Comparison of ENCODE assay signal across 26 mouse cellular contexts in genomic region chr6:133849359-133849758, GRCm38 (mm10). TPM values are rescaled to one million over a fixed set of nuclear protein-coding genes. Genes with fewer than 3 reads are reported as not detected.
A peak's percentile ranks its signal among the peaks of the same experiment; 100 is the strongest.
DNase-seq lines count a peak whose midpoint lies in the region; ATAC-seq and TF ChIP-seq lines count a peak whose summit lies in the region.
"Had no signal": no experiment of that assay in that cellular context is flagged by ENCODE, and none has a peak within 500 bp of the region (broad histone marks: within the 10 kb centered on the region; RNA-seq: fewer than 3 reads in every experiment).

No protein-coding gene starts in this region.

- DNase-seq in kidney, adult 2 months = peak; percentile 67
- DNase-seq in kidney, postnatal 4 days = no peak
- peak; percentile 64 for DNase-seq in kidney, adult 9 months
- DNase-seq in kidney, adult 18-20 months = no peak
- DNase-seq in kidney, postnatal 36 days = peak; percentile 25 to 47
- DNase-seq: adrenal gland, adult 8-10 months; adrenal gland, postnatal 14 days; adrenal gland, postnatal 36 days; B cell, adult 2 months; cerebellum, adult 11-12 months; cerebellum, adult 2 months; cerebellum, adult 9-10 months; cerebellum, postnatal 10 days; cerebellum, postnatal 25 days had no signal

- TF ChIP-seq POLR2A in kidney, adult 2 months (IDR thresholded peaks at IDR 0.05; ENCODE audit: low read depth, low read length) = no peak

- no peak for ATAC-seq in kidney, embryonic 16.5 days (ENCODE audit: low FRiP score, low TSS enrichment)
- ATAC-seq: activated CD4-positive, CD25-positive, alpha-beta regulatory T cell, adult 4 months; CD4-positive, CD25-positive, alpha-beta regulatory T cell, adult 4 months; forebrain, embryonic 13.5 days; forebrain, embryonic 15.5 days; Patski had no signal

- H3K9ac ChIP-seq in kidney, embryonic 16.5 days (replicated peaks; ENCODE audit: low read length) = no peak overlapping the region
- H3K9ac ChIP-seq: embryonic facial prominence, embryonic 12.5 days; forebrain, embryonic 13.5 days; forebrain, embryonic 15.5 days had no signal

- no peaks in the 10 kb centered on the region for H3K9me3 ChIP-seq in kidney, embryonic 16.5 days (ENCODE audit: low read length)
- H3K9me3 ChIP-seq: embryonic facial prominence, embryonic 10.5 days; embryonic facial prominence, embryonic 12.5 days; forebrain, embryonic 13.5 days; forebrain, embryonic 15.5 days; G1E had no signal

- 0 out of 2 replicates have a peak, but pooled peaks cover 3% of the 10 kb centered on the region for H3K4me1 ChIP-seq in kidney, adult 2 months (ENCODE audit: control insufficient read depth, insufficient read depth, low read length)
- H3K4me1 ChIP-seq in kidney, embryonic 16.5 days (ENCODE audit: insufficient read depth, low read length) = no peaks in the 10 kb centered on the region
- H3K4me1 ChIP-seq: embryonic facial prominence, embryonic 10.5 days; embryonic facial prominence, embryonic 12.5 days; forebrain, embryonic 13.5 days; forebrain, embryonic 15.5 days had no signal

- WGBS in kidney, adult 2 months = 58% methylated on average over 2 of the region's 2 CpGs
- WGBS in kidney, embryonic 16.5 days = 76% methylated on average over 2 of the region's 2 CpGs

- H3K4me3 ChIP-seq in kidney, adult 2 months (ENCODE audit: insufficient read depth, low read depth, low read length) = peak overlapping the region; percentile 24; the same call in 1 of the 2 replicates
- no peak overlapping the region for H3K4me3 ChIP-seq in kidney, embryonic 16.5 days (ENCODE audit: low read length)
- H3K4me3 ChIP-seq: embryonic facial prominence, embryonic 10.5 days; embryonic facial prominence, embryonic 12.5 days; forebrain, embryonic 13.5 days; forebrain, embryonic 15.5 days had no signal

- H3K4me2 ChIP-seq in kidney, embryonic 16.5 days (replicated peaks; ENCODE audit: low read depth, low read length) = no peak overlapping the region
- H3K4me2 ChIP-seq: embryonic facial prominence, embryonic 12.5 days; forebrain, embryonic 13.5 days; forebrain, embryonic 15.5 days had no signal

- no peaks in the 10 kb centered on the region for H3K27me3 ChIP-seq in kidney, adult 2 months (replicated peaks; ENCODE audit: control insufficient read depth, insufficient read depth, low read length)
- no peaks in the 10 kb centered on the region for H3K27me3 ChIP-seq in kidney, embryonic 16.5 days (ENCODE audit: insufficient read depth, low read length)
- H3K27me3 ChIP-seq: embryonic facial prominence, embryonic 12.5 days; forebrain, embryonic 13.5 days; forebrain, embryonic 15.5 days; Patski had no signal

- peak overlapping the region; percentile 71 for H3K27ac ChIP-seq in kidney, adult 2 months (ENCODE audit: insufficient read depth, low read depth, low read length)
- no peak overlapping the region for H3K27ac ChIP-seq in kidney, embryonic 16.5 days (ENCODE audit: low read length)
- H3K27ac ChIP-seq: embryonic facial prominence, embryonic 10.5 days; embryonic facial prominence, embryonic 12.5 days; forebrain, embryonic 13.5 days; forebrain, embryonic 15.5 days had no signal

- peaks cover 11% of the 10 kb centered on the region; the same call in 1 of the 2 replicates for H3K36me3 ChIP-seq in kidney, adult 2 months (ENCODE audit: control insufficient read depth, insufficient read depth, low read length)
- no peaks in the 10 kb centered on the region for H3K36me3 ChIP-seq in kidney, embryonic 16.5 days (ENCODE audit: insufficient read depth, low read length)
- H3K36me3 ChIP-seq: embryonic facial prominence, embryonic 10.5 days; embryonic facial prominence, embryonic 12.5 days; forebrain, embryonic 15.5 days; G1E had no signal

- no peak for TF ChIP-seq CTCF in kidney, adult 2 months (conservative IDR thresholded peaks at IDR 0.05; ENCODE audit: insufficient read depth, insufficient read length, low read depth, low read length)

RNA-seq across cellular contexts. Expression of gene Kap, which starts 4.2 kb away (rescaled TPM):
- polyA plus RNA-seq in kidney, adult 2 months (2012; rRNA removed) = 6,577 and 7,570 TPM in 2 replicates
- 1.7 and 3.8 TPM in 2 replicates for polyA plus RNA-seq in kidney, embryonic 16.5 days (2015; fragmentation: Nextera tagmentation; extraction: Ambion mirVana)
- polyA plus RNA-seq: activated CD4-positive, CD25-positive, alpha-beta regulatory T cell, adult 4 months; CD4-positive, CD25-positive, alpha-beta regulatory T cell, adult 4 months; cerebellum, adult 2 months; cortical plate, adult 2 months; embryonic facial prominence, embryonic 10.5 days; embryonic facial prominence, embryonic 12.5 days; embryonic facial prominence, embryonic 14.5 days; forebrain, embryonic 11.5 days; forebrain, embryonic 13.5 days; forebrain, embryonic 15.5 days; G1E; Patski had no signal

Comparison
In these comparisons a context has a peak if more than half of its experiments do, and no peak if none do; other contexts are left out.
1. DNase-seq: peak in kidney, adult 2 months (single experiment), kidney, adult 9 months (single experiment) and kidney, postnatal 36 days (2 of 2); none in kidney, postnatal 4 days (0 of 2) and kidney, adult 18-20 months (single experiment).
2. RNA of gene Kap, which starts 4.2 kb away (polyA plus RNA-seq): 6,577 to 7,570 TPM in kidney, adult 2 months; 1.7 to 3.8 TPM in kidney, embryonic 16.5 days; every median in the first group is over 1,000 times any median in the second.